Mouse (Mus musculus) lung, postnatal 36 days (tissue): ENCODE measurements at regions not wholly inside any gene's neighbourhood (a gene's known extent, or its start where the extent isn't known, plus 50 kb on each side); places are given as distances from the start of the nearest gene placed in this dataset.

Source experiments
- DNase-seq: peaks from one replicate; pipeline ENCODE4 v3.0.0; 2022; ENCODE audit warnings: mixed read lengths

DNA sequence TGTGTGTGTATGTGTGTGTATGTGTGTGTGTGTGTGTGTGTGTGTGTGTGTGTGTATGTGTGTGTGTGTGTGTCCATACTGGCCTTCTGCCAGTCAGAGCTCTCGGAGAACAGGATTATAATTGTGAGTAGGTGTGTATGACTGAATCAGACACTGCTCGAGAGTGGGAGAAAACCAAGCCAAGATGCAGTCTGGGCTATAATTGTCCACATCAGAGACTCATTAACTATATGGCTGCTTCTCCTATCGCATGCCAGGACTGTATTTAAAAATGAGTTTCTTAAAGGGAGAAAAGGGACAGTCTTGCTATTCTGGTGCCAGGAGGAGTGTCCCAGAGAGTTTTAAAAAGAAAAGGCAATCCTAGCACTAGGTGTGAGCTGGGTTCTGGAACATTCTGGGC, 58.7 kb upstream of the Adpgk start:
- no peak for DNase-seq

DNA sequence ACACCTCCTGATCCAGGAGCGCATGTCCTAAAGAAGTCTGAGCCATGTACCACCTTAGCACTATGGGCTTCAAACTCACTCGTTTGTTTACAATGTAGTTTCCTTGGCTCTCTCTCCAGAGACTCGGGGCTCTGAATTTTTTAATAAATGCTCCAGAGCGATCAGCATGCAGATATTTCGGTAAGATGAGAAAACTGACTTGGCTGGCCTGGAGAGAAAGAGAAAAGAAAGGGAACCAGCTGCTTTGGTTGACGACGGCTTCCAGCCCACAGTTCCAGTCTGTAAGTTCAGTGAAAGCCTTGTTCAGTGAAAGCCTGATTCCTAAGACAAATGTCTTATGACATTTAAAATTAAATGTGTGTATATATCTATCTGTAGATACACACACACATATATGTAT, 59.4 kb upstream of the Adpgk start:
- DNase-seq, result peak; percentile 28

DNA sequence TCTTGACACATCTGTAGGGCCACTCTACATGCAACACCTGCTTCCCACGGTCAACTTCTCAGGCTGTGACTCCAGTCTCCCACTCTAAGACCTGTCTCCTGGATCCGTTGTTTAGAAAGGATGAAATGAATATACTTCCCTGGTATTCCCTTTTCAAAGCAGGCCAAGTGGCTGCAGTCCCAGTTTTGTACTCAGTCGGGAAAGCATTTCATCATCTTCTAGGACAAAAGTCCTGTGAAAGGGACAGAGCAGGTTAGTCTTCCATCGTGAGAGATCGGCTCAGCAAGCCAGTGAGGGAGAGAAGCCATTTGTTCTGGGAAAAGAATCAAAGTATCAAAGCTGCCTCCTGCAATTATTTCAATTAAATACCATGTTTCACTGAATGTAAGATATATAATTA, 60.2 kb upstream of the Adpgk start:
- DNase-seq, result no peak

DNA sequence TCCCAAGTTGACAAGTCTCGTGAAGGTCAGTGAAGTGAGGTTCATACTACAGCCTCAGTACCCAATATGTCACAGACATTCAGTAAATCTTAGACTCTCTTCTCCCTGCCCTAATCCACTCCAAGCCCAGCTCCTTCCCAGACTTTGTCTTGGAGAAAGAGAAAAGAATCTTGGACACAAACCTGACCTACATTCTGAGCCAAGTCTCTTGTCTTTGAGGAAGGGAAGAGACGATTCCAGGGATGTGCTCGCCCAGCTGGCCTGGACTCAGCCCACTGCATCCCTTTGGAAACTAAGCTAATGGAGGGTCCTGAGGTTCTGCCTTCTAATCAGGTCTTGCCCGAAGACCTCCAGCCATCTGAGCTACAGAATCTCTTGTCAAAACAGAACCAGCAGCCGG, 61.2 kb upstream of the Adpgk start:
- DNase-seq, result peak; percentile 42

DNA sequence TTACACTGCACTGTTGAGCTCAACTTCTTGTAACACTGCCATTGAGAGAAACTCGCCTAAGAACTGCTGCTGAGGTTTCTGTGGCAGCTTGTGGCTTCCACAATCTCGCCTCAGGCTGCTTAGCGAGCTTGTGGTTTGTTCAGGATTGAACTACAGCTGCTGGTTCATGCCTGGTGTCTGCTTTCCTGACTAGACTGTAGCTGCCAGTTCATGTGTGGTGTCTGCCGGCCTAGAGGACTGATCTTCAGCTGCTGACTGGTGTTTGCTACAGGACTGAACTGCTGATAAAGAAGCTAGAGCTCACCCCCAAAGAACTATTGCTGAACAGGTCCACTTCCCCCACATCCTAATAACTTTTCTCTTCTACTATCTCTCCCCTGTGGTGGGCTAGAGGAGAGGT, 63.4 kb upstream of the Adpgk start:
- no peak for DNase-seq

DNA sequence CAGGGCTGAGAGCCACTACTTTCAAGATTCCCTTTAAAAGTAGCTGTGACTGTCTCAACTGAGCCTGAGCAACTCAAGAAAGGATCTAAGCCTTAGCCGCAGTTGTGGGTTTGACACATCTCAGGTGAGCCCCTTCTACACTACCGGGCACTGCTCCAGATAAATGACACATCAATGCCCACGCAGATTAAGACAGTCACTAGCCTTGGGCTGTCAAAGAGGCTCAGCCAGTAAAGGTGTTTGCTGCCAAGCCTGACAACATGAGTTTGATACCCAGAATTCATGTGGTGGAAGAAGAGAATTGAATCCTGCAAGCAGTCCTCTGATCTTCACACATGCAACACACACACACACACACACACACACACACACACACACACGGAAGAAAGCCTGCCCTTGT, 65.0 kb upstream of the Adpgk start:
- DNase-seq, result no peak

DNA sequence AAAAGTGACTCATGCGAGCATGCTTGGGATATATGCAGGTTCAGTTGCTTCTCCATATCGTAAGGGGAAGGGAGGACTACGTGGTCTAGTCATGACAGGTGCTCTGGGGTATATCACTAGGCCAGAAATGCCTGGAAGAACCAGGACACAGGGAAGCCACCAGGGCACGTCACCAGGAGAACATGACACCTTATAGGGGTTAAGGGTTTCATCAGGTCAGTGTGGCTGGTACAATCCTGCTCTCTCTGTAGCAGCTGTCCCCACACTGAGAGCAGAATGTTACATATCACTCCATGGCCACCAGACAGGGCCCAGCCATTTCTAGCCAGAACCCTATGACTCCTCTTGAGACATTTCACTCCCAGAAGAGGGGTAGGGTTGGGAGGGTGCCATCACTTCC, 72.1 kb upstream of the Adpgk start:
- no peak for DNase-seq

DNA sequence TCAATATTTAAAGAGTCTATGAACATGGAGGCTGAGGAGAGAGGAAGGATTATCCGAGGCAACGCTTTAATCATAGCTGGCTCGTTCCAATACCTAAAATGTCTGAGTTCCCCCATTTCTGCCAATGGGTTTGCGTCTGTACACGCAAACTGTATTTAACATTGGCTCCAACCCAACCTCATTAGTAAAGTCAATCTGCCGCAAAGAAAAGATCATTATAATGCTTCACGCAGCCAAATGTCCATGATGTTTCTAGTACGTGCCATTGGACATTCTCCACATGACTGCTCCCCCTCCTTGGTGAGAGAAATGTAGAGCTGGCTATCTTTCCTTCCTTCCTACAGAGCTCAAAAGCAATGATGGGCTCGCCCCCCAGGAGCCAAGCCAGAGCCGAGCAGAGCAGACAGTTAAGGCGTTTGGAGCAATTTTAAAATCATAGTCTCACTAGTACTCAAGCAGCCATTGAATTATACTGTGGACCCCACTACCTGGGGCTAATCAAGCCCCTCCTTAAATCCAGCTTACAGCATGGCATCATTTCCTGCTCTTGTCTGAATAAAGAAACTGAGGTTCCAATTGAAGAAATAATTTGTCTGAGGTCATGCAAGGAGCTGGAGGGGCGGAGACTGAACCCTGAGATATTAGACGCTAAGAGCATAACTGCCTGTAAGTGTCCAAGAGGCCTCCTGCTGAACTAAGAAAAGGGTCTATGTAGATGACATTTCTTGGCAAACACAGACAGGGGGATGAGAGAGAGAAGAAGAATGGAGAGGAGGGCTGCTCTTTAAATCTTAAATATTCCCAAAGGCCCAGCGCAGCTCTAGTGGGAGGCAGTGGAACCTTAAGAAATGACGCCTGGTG, 88.5 kb upstream of the Adpgk start:
- DNase-seq, result no peak

DNA sequence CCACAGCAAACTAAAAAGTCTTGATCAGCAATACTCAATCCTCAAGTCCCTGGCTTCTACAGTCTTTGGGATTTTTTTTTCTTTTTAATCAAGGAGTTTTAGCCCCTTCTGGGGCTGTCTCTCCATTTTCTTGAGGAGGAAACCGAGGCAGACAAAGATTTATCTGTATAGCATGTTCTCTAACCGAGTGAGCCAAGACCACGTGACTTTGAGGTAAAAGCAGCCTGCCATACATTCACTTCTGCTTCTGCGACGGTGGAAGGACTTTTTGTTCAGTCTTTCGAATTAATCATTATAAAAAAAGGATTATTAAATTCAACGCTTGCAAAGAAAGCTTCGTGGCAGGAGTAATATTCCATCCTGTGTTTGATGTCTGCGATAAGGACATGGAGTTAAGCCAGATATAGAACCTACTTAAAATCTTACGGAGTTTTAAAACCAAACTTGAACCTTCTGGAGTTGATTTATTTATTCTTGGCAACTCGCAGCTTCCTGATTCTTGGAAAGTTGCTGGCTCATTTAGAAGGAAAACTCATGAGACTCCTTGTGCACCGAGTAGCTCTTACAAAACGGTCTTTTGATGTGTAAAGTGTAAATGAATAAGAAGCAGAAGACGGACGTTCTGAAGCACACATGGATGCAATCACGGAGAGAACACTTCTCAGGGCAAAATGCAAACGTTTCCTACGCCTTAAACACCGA, 91.7 kb upstream of the Adpgk start:
- DNase-seq, result no peak

DNA sequence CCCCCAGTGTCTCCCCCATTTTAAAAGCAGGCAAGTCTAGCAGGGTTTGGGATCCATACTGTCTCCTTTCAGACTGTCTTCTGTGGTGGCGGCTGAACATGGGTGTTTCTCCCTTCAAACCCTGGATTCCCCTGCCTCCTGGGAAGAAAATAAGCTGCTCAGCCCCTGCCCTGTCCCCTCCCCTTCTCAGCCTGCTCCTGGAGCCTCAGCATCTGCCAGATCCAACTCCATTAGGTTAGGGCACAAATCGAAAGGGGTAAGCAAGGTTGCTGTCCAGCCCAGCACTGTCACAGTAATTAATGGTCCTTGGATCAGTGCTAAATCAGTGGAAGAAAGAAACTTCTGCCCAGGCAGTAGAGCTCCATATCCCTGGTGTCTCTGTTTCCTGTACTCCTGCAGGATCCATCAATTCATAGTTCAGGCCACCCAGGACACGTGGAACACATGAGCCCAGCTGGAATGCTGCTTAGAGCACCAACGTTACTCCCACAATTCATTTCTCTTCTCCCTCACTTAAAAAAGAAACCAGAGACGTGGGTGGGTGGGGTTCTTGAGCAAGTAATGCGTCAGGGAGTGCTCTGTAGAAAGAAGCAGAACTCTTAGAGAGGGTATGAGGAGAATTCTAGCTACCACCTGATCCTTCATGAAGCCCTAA, 93.0 kb upstream of the Adpgk start:
- no peak for DNase-seq

DNA sequence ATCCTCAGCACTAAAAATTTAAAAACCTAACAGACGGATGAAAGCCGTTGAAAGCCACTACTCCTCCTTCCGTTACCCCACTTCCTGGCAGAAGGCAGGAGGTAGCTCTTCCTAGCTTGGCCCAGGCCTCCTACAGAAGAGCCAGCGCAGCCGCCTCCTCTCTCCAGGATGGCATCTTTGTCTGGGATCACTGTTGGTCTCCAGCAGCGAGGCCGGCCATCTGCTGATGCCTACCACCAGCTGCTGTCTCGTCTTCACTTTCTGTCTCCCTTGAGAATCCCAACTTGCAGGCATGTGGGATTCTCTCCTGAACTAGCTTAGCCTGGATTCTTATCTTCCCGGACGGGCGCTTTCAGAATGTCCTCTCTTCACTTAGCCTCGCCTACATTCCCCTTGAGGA, 93.9 kb upstream of the Adpgk start:
- DNase-seq, result no peak

DNA sequence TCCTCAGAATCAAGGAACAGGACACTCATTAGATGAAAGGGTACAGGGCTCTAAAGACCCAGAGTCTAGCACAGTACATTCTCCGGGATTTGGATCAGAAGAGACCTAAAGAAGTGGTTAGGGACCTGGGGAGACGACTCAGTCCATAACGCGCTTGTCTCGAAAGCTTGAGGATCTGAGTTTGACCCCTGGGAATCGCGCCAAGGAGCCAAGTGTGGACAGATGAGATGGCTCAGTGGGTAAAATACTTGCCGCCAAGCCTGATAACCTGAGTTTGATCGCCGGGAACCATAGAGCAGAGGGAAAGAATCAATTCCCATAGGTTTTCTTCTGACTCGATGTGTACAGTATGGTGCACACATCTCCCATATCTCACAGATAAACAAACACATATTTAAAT, 97.4 kb upstream of the Adpgk start:
- DNase-seq, result no peak

DNA sequence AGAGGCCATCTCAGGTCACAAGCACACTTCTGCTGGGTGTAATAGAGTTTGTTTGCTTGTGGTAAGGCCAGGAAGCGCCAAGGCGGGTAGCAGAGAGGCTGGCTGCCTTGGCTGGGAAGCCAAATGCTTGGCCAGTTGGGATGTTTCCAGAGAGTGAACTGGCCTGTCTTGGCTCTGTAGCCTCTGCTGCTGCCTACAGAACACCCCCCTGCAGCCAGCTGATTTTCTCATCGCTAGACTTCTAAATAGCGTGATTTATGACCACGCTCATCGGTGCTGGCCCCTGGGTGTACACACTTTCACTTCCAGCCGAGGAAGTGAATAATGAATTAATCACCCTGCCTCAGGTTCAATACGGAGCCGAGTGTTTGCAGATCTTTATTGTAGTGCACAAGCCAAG, 102.2 kb upstream of the Adpgk start:
- peak; percentile 51 for DNase-seq

DNA sequence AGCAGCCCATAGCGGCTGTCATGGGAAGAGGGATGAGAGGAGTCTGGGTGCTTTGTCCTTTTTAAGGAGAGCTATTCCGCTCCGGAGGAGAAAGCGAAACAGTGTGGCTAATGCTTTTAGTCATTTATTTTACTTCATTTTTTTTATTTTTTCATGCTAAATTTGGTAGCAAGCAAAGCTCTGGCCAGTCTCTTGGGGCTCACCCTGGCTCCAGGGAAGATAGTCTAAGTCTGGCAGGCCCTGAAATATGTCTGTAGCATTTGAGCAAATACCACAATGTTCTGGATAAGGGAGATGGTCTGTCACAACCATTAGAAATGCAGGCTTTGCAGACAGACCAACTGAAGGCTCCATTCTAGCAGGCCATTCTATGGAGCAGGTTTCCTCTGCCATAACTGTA, 102.9 kb upstream of the Adpgk start:
- no peak for DNase-seq

DNA sequence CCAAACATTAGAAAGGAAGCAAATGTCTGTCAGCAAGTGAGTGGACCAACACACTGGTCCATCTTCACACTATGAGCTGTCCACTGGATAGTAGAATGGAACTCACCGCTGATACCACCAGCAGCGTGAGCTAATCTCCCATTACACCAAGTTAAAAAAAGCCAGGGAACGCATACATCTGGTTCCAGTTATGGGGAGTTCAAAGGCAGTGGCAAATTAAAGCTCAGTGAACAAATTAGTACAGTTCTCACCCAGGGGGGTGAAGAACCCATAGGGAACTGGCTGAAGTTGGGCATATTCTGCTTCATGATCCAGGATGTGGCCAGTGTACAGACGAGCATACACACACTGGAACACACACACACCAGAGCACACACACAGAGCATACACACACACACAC, 105.0 kb upstream of the Adpgk start:
- DNase-seq, result no peak

DNA sequence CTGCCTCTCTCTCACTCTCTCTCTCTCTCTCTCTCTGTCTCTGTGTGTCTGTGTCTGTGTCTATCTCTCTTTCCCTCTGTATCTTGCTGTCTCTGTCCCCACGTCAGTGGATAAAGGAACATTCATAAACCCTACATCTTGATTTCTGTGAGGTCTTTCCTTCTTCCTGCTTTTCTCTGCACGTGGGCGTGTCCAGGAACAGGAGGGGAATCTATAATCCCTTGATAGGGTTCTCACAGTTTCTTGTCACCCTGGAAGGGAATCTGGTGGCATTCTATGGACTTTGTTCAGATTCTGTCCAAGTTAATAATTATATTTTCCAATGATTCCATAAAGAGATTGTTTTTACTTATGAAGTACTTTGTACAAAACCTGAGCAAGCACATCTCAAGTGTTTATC, 107.3 kb upstream of the Adpgk start:
- no peak for DNase-seq

DNA sequence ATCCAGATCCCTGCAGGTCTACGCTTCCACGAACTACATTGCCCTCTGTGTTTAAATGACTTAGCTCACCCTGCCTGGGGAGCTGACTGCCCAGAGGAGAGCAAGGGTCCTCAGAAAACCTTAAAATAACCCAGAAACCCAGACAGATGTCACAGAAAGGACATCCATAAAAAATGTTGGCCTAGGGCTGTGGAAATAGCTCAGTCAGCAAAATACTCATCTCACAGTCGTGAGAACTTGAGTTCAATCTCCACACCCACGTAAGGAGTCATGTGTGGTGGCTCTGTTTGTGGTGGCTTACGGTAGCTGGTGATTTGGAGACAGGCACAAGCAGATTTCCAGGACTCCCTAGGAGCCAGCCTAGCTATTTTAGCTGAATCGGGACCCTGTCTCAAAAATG, 108.5 kb upstream of the Adpgk start:
- no peak for DNase-seq

DNA sequence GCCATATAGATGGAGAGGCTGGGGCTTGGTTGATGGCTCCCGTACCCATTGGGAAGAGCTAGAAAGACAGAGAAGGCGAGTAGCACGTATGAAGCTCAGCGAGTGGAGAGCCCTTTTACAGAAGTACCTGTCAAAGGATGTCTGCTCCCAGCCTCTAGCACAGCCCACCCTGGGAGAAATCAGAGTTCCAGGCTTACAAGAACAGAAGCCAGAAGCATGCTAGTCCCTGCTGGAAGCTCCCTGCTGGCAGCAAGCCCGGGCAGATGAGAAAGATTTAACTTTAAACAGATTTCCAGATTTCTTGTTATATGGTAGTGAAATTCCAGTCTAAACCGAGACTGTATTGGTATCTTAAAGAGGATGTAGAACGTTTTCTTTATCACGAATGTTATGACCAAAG, 108.9 kb upstream of the Adpgk start:
- DNase-seq, result no peak

DNA sequence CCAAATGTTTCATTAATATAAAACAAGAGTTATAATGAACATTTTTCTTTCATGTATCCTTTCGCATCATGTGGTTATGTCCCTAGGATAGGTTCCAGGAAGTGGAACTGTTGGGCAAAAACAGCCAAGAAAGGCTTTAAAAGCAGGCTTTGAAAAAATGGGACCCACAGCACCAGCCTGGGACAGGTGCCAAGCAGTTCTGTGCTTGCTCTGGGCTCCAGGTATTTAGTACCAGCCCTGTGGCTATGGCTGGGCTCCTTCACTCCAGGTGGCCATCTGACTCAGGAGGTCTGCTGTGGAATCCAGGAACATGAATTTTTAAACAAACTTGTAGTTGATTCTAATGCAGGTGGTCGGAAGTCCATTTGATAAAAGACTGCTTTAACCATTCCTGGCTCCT, 119.8 kb upstream of the Adpgk start:
- DNase-seq, result no peak

DNA sequence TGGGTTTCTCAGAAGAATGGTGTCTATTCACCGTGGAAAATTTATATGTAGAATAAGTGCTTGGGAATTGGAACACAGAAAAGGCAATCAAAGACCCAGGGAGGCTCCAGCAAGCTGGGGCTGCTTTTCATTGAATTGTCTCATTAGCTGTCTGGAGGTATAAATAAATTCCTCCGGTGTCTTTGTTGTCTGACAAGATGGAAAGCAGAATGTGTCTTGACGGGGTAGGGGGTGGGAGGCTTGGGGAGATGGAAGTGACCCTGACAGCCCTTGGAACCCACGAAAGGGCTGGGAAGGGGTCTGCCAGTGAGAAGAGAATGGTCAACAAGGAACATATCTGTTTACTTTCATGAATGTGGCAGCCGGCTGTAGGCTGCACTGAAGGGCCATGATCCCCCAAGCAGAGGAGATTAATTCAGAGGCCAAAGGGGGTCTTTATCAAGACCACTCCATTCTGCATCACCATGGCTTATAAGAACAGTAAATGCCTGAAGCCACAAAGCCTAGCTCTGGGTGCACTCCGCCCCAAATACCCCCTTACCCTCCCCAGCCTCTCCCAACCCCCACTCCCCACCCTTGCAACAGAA, 127.2 kb upstream of the Neo1 start:
- no peak for DNase-seq

DNA sequence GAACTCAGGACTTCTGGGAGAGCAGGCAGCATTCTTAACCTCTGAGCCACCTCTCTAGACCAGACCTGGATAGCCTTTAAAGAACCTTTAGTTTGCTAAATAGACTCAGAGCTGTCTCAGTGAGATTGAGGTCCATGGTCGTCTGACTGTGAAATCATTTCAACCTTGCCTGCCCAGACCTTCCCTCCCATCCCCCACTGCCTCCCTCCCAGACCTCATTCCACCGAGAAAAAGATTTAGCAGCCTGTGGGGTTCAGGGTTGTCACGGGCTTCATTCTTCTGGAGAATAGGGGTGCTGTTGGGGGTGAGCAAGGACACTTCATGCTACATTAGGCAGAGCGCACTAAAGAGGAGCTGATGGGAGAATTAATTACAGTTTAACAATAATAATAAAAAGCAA, 126.7 kb upstream of the Neo1 start:
- no peak for DNase-seq

DNA sequence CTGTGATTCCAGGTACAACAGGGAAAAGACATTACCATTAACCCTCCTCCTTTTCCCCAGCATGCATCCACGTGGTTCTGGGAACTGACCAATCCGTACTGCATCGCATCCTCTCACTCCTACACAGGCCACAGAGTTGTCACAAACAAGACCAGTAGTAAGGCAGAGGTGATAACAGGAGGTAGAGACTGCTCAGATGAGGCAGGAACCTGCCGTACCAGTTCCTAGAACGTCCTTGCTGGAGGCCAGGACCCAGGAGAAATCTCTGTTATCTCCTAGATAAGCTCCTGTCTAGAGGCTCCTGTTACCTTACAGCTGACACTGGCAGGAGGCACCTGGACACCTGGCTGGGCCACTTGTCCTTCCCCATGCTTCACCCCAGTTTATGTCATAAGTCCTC, 121.4 kb upstream of the Neo1 start:
- no peak for DNase-seq

DNA sequence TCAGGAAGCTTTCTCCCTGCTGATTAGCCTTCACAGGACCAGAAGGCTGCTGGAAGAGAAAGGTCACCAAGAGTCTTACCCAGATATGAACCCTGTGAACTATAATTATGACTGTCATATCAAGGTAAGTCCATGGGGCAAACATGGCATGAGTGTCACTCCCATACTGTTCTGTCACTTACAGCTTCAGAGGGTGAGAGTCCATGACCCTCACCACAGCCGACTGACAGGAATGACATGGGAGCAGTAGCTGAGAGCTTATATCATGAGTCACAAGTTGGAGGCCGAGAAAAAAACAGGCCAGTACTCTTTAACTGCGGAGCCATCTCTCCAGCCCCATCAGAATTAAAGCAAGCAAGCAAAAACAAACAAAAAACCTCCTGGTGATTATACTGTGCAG, 117.7 kb upstream of the Neo1 start:
- DNase-seq, result no peak

DNA sequence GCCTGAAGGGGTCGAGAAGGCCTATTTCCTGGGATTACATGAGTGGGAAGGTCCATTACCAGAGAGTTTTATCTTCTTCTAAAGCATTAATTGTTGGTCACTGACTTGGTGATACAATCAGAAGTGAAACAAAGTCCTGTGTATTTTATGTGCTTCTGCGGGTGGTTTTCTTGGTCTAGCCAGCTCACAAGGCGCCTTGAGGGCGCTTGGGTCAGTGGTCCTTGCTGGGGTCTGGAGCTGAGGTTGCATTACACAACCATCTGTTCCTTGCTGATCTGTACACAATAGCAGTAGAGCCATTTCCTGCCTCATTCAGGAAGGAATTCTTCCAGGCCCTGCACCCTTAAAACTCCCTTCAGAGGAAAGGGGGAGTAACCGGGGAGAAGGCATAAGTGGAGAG, 116.9 kb upstream of the Neo1 start:
- peak; percentile 23 for DNase-seq
